Mouse (Mus musculus) thymus, adult 2 months (tissue): ENCODE measurements around the gene Osbp2. TPM values are rescaled to one million over a fixed set of nuclear protein-coding genes. Genes with fewer than 3 reads are reported as not detected.

ENCODE experiments used
- DNase-seq: peaks from one replicate; pipeline ENCODE4 v3.0.0; 2021
- H3K27ac ChIP-seq: fragments of 200-500 bp; 2 replicates; pipeline ENCODE4 v1.5.1; 2012; ENCODE audit warnings: low read length, control low read depth; ENCODE audit not compliant: control insufficient read depth, insufficient read depth
- H3K27me3 ChIP-seq: fragments of 200-500 bp; 2 replicates; pipeline ENCODE4 v1.6.1; 2012; ENCODE audit warnings: mild to moderate bottlenecking, low read length, moderate library complexity, mixed read lengths; ENCODE audit not compliant: control insufficient read depth, insufficient read depth
- H3K36me3 ChIP-seq: fragments of 200-500 bp; 2 replicates; pipeline ENCODE4 v1.6.1; 2012; ENCODE audit warnings: mild to moderate bottlenecking, low read length, moderate library complexity; ENCODE audit not compliant: control insufficient read depth, insufficient read depth
- H3K4me1 ChIP-seq: fragments of 200-500 bp; replicated peaks from 2 replicates; pipeline ENCODE4 v1.6.1; 2012; ENCODE audit warnings: low read length; ENCODE audit not compliant: control insufficient read depth, insufficient read depth
- H3K4me3 ChIP-seq: fragments of 200-500 bp; 2 replicates; pipeline ENCODE4 v1.5.1; 2012; ENCODE audit warnings: mild to moderate bottlenecking, low read length, control low read depth, moderate library complexity; ENCODE audit not compliant: control insufficient read depth, insufficient read depth
- CTCF ChIP-seq: fragments of 200-500 bp; IDR thresholded peaks from 2 replicates; pipeline ENCODE4 v1.5.1; 2012; ENCODE audit warnings: mild to moderate bottlenecking, control low read depth, low read length, moderate library complexity, borderline replicate concordance; ENCODE audit not compliant: control insufficient read depth, poor library complexity, insufficient read depth; ENCODE audit errors: extremely low read depth
- POLR2A ChIP-seq: fragments of 200-500 bp; IDR thresholded peaks from 2 replicates; pipeline ENCODE4 v1.6.1; 2012; ENCODE audit warnings: mild to moderate bottlenecking, low read length, control low read depth, moderate library complexity; ENCODE audit not compliant: control insufficient read depth, poor library complexity, insufficient read depth; ENCODE audit errors: extremely low read depth
- WGBS: fragments of 180-500 bp; shearing (Covaris S2); methylation state at CpG from one replicate; pipeline ENCODE4 v1.1.7; 2018; 5-methylcytosine and 5-hydroxymethylcytosine counted together
- polyA plus RNA-seq: library from polyadenylated mRNA; depleted of rRNA; stranded (reverse); fragments of >200 nt; gene quantifications from 2 replicates; pipeline ENCODE4 v1.2.3, GENCODE M21; 2012

Osbp2 gene
- polyA plus RNA-seq, 1 experiment: 1.1 TPM

DNA sequence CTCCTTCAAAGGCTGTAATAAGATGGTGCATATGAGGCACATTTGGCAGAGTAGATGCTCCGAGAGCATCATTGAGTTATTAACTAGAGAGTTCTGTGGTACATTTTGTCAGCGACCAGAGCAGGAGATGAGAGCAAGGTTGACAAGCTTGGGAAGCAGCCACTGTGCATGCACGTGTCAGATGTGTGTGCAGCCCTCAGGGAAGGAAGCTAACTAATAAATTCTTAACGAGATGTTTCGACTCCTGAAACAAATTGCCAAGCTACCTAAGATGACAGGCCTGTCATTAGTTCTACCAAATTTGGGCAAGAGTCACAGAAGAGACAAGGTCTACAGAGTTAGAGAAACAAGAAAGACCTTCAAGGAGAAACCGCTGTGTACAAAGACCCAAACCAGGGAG is 640 bp upstream of the Osbp2 start:
- Histone ChIP-seq H3K4me1 (peaks cover 6% of the 10 kb centered on the region; the same call in 1 of the 2 replicates), H3K4me3 (no peak overlapping the region), H3K27ac (no peak overlapping the region), H3K27me3 (no peaks in the 10 kb centered on the region), H3K36me3 (no peaks in the 10 kb centered on the region)
- WGBS: 25% methylated on average over 6 of the region's 6 CpGs
- DNase-seq: no peak
- TF ChIP-seq CTCF (no peak), POLR2A (no peak)

- no peak for TF ChIP-seq POLR2A
- no peak for TF ChIP-seq CTCF
- no peaks in the 10 kb centered on the region for H3K27me3 ChIP-seq
- H3K4me1 ChIP-seq: peaks cover 6% of the 10 kb centered on the region; the same call in 1 of the 2 replicates
- DNase-seq: no peak
- no peak overlapping the region for H3K27ac ChIP-seq
- WGBS: 78% methylated on average over 19 of the region's 19 CpGs
- no peak overlapping the region for H3K4me3 ChIP-seq
- H3K36me3 ChIP-seq: no peaks in the 10 kb centered on the region
Observed at GRCm38 (mm10) chr11:3862661-3863453, 846 bp downstream of the Osbp2 start.

DNA sequence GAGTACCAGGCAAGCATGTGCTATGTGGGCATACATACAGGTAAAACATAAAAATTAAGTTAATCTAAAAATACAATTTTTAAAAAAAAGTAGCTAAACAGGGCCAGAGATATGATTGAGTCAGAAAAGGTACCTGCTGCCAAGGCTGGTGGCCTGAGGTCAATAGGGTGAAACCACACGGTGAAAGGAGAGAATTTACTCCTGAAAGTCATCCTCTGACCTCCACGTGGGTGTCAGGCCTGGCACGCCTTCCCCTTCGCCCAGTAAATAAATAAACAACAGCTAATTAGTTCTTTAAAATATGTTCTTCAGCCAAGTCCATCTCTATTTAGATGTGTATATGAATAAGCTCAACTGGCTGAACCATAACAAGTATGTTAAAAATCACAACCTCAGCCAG is 3.3 kb downstream of the Osbp2 start:
- no peaks in the 10 kb centered on the region for H3K36me3 ChIP-seq
- H3K4me3 ChIP-seq: no peak overlapping the region
- no peak for DNase-seq
- WGBS: 86% methylated on average over 4 of the region's 4 CpGs
- TF ChIP-seq CTCF: no peak
- no peak overlapping the region for H3K27ac ChIP-seq
- H3K27me3 ChIP-seq: no peaks in the 10 kb centered on the region
- H3K4me1 ChIP-seq: peaks cover 6% of the 10 kb centered on the region; the same call in 1 of the 2 replicates

- no peak for DNase-seq
- WGBS: 96% methylated on average over 4 of the region's 4 CpGs
- H3K27ac ChIP-seq: no peak overlapping the region
- peaks cover 6% of the 10 kb centered on the region; the same call in 1 of the 2 replicates for H3K4me1 ChIP-seq
- TF ChIP-seq CTCF (no peak), POLR2A (no peak)
- no peak overlapping the region for H3K4me3 ChIP-seq
- H3K36me3 ChIP-seq: no peaks in the 10 kb centered on the region
- no peaks in the 10 kb centered on the region for H3K27me3 ChIP-seq
Observed at GRCm38 (mm10) chr11:3859778-3860177, 3.9 kb downstream of the Osbp2 start.

- Histone ChIP-seq H3K4me3 (no peak overlapping the region), H3K27me3 (no peaks in the 10 kb centered on the region), H3K36me3 (no peaks in the 10 kb centered on the region), H3K4me1 (no peaks in the 10 kb centered on the region), H3K27ac (no peak overlapping the region)
- WGBS: 80% methylated on average over 5 of the region's 5 CpGs
- no peak for DNase-seq
- no peak for TF ChIP-seq POLR2A
- TF ChIP-seq CTCF: no peak
Observed at GRCm38 (mm10) chr11:3857902-3858301, 5.8 kb downstream of the Osbp2 start.

DNA sequence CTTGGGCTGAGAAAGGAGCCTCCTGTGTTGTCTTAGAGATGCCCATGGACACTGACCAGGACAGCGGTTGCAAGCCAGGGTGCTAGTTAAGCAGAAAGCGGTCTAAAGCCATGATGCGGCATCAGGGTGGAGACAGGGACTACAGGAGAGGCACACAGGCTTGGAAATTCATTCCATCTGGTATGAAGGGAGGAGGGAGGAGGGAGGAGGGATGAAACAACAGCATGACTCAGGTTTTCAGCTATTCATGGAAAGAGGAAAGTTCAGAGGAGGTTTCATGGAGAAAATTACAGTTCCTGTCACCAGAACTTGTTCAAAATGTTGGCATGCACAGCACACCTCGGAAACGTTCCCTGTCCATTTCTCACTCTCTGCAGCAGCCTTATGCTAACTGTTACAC is 7.9 kb downstream of the Osbp2 start:
- no peaks in the 10 kb centered on the region for H3K36me3 ChIP-seq
- H3K27ac ChIP-seq: no peak overlapping the region
- WGBS: 97% methylated on average over 5 of the region's 5 CpGs
- no peak overlapping the region for H3K4me3 ChIP-seq
- no peak for DNase-seq
- no peaks in the 10 kb centered on the region for H3K27me3 ChIP-seq
- H3K4me1 ChIP-seq: no peaks in the 10 kb centered on the region
- TF ChIP-seq POLR2A (no peak), CTCF (no peak)

DNA sequence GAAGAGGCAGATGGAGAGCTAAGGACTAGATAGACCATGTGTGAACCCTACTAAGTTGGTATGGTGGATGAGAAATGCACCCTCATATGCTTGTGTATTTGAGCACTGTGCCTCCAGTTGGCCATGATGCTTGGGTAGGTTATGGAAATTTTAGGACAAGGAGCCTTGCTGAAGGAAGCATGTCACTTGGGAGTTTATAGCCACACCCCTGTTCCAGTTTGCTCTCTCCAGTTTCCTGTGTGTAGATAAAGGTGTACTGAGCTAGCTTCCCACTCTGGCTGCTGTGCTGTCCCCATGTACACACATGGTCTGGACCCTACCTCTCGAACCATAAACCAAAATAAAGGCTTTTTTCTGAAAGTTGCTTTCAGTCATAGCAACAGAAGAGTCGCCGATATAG is 9.5 kb downstream of the Osbp2 start:
- no peaks in the 10 kb centered on the region for H3K27me3 ChIP-seq
- no peak overlapping the region for H3K27ac ChIP-seq
- DNase-seq: no peak
- TF ChIP-seq CTCF: no peak
- no peak for TF ChIP-seq POLR2A
- H3K4me1 ChIP-seq: no peaks in the 10 kb centered on the region
- H3K4me3 ChIP-seq: no peak overlapping the region
- no peaks in the 10 kb centered on the region for H3K36me3 ChIP-seq
- WGBS: 98% methylated on average over 3 of the region's 3 CpGs
